Mouse (Mus musculus): ENCODE measurements at regions not wholly inside any gene's neighbourhood (a gene's known extent, or its start where the extent isn't known, plus 50 kb on each side); places are given as distances from the start of the nearest gene placed in this dataset.

DNA sequence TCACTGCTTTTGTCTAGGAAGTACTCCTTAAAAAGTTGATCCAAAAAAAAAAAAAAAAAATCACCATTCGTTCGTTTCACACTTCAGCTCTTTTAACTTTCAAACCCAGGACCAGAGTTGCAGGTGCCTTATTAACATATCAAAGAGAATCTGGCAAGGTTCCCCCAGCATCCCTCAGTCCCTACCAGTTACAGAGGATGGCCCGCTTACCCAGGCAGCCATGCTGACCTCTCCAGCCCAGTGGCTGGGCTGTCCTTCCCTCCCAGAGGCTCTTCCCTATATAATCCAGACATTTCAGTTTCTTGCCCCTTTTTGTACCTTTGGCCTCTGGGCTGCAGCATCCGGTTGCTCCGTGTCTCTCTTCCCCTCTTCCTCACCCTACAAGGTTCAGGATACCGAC, 169.5 kb upstream of the Atp2b1 start:
- TF ChIP-seq CTCF (IDR thresholded peaks at IDR 0.05; ENCODE audit: borderline replicate concordance, control insufficient read depth, extremely low read depth, insufficient read depth, low read length, poor library complexity) (no peak), POLR2A (IDR thresholded peaks at IDR 0.05; ENCODE audit: control insufficient read depth, extremely low read depth, insufficient read depth, low read length, poor library complexity) (no peak)
